Mouse (Mus musculus) forebrain, embryonic 15.5 days (tissue): ENCODE measurements around the gene Hpn. TPM values are rescaled to one million over a fixed set of nuclear protein-coding genes. Genes with fewer than 3 reads are reported as not detected.
A peak's percentile ranks its signal among the peaks of the same experiment; 100 is the strongest.

Experiments
- ATAC-seq: fragments of 200-750 bp; cut with Nextera tagmentation; replicated peaks from 2 replicates; pipeline ENCODE4 v1.8.0; 2017; ENCODE audit warnings: mild to moderate bottlenecking, moderate TSS enrichment, moderate library complexity
- H3K27ac ChIP-seq: fragments of 300-500 bp; sonication (generic); replicated peaks from 2 replicates; pipeline ENCODE4 v1.5.1; 2015; ENCODE audit warnings: mild to moderate bottlenecking, inconsistent platforms
- H3K27me3 ChIP-seq: fragments of 300-500 bp; sonication (generic); 2 replicates; pipeline ENCODE4 v1.6.1; 2015; ENCODE audit warnings: inconsistent platforms
- H3K36me3 ChIP-seq: fragments of 300-500 bp; sonication (generic); 2 replicates; pipeline ENCODE4 v1.6.1; 2015; ENCODE audit warnings: mild to moderate bottlenecking, inconsistent platforms
- H3K4me1 ChIP-seq: fragments of 300-500 bp; sonication (generic); 2 replicates; pipeline ENCODE4 v1.6.1; 2015; ENCODE audit warnings: inconsistent platforms
- H3K4me2 ChIP-seq: fragments of 300-500 bp; sonication (generic); replicated peaks from 2 replicates; pipeline ENCODE4 v1.6.1; 2015; ENCODE audit warnings: mild to moderate bottlenecking, inconsistent platforms
- H3K4me3 ChIP-seq: fragments of 300-500 bp; sonication (generic); 2 replicates; pipeline ENCODE4 v1.5.1; 2015; ENCODE audit warnings: mild to moderate bottlenecking, inconsistent platforms
- H3K9ac ChIP-seq: fragments of 300-500 bp; sonication (generic); replicated peaks from 2 replicates; pipeline ENCODE4 v1.6.1; 2015; ENCODE audit warnings: mild to moderate bottlenecking, inconsistent platforms
- H3K9me3 ChIP-seq: fragments of 300-500 bp; sonication (generic); 2 replicates; pipeline ENCODE4 v1.6.1; 2016; ENCODE audit warnings: inconsistent platforms
- WGBS: fragments of 180-500 bp; shearing (Covaris S2); methylation state at CpG from one replicate; pipeline ENCODE4 v1.1.7; 2015; ENCODE audit warnings: mixed read lengths; 5-methylcytosine and 5-hydroxymethylcytosine counted together
- polyA plus RNA-seq: library from polyadenylated mRNA; unstranded; fragments of >200 nt; fragmentation: Nextera tagmentation; extraction: Ambion mirVana; gene quantifications from 2 replicates; pipeline ENCODE4 v1.2.1, GENCODE M21; 2015

The Hpn gene
- polyA plus RNA-seq, 1 experiment from 2014 or later: 0.36 TPM

DNA sequence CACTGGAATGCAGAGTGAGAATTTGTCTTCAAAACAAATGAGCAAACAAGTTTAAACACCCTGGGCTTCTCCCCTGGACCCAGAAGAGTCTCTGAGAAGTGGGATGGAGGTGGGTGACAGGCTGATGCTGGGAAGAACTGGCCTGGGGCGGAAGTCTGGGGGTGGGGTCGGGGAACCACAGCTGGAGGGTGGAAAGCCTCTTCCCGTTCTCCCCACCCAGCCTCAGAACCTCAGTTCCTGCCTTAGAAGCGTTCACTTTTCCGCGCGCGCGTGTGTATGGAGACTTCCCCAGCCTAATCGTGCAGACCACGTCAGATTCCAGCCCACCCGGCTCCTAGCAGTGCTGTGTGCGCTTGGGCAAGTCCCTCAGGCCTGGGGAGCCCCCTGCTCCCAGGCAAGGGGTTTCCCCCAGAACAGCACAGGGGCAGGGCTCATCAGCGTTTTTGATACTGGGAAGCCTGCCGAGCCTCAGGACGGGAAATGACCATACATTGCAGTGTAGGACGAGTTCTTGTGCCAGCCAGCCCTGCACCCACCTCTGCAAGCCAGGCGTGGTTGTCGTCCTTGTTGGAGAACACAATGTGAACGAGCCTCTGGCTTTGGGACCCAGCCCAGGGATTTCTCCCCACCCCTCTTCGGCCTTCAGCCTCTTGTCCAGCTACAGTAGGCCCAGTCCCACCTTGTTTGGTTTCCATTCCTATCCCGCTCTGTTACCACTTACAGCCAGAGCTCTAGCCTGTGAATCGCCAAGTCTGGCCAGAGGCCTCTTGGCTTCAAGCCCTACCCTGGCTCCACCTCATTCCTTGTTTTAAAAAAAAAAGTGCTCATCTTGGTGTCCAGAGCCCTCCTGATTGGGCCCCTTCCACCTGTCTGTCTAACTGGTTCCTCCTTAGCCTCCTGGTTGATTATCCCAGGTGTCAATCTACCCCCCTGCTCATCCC lies 36.5 kb upstream of the Hpn start:
- Histone ChIP-seq H3K9ac (peak overlapping the region; percentile 98), H3K36me3 (no peaks in the 10 kb centered on the region), H3K27ac (peak overlapping the region; percentile 96), H3K27me3 (no peaks in the 10 kb centered on the region), H3K4me1 (peaks cover 34% of the 10 kb centered on the region), H3K9me3 (no peaks in the 10 kb centered on the region), H3K4me3 (peak overlapping the region; percentile 86), H3K4me2 (peak overlapping the region; percentile 60)
- peak; percentile 34 for ATAC-seq
- WGBS: 16% methylated on average over 23 of the region's 23 CpGs

DNA sequence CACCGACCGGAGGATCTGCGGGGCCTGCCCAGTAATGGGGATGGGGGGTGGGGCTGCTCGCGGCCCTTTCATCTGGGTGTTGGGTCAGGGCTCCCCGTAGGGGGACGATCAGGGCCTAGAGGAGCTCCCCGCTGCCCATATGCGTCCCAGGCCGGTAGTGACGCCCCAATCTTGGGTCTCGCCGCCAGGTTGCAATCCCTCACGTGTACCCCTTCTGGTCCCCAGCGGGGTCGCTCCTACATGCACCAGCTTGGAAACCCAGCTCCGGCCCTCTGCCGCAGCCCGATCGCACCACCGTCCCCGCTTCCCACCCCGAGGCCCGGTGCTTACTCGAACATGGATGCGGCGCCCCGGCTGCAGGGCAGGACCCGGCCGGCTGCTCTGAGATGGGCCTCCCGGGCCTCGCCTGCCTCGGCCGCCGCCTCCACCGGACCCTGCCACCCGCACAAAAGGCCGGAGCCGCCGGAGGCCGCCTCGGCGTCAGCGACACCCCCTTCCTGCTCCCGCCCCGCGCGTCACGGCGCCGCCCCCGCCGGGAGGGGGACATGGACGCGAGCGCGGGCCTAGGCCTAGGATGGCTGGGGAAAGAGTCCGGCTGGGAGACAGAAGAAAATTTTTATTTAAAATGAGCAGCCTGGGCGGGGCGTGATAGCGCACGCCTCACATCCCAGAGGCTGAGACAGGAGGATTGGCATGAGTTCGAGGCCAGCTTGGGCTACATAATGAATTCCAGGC lies 35.6 kb upstream of the Hpn start:
- no peaks in the 10 kb centered on the region for H3K36me3 ChIP-seq
- H3K9me3 ChIP-seq: no peaks in the 10 kb centered on the region
- peak overlapping the region; percentile 96 for H3K27ac ChIP-seq
- peak overlapping the region; percentile 60 for H3K4me2 ChIP-seq
- under 1% methylated on average over 61 of the region's 63 CpGs for WGBS
- H3K4me3 ChIP-seq: peak overlapping the region; percentile 86
- H3K9ac ChIP-seq: peak overlapping the region; percentile 98
- no peaks in the 10 kb centered on the region for H3K27me3 ChIP-seq
- ATAC-seq: peak; percentile 80
- H3K4me1 ChIP-seq: peaks cover 34% of the 10 kb centered on the region

DNA sequence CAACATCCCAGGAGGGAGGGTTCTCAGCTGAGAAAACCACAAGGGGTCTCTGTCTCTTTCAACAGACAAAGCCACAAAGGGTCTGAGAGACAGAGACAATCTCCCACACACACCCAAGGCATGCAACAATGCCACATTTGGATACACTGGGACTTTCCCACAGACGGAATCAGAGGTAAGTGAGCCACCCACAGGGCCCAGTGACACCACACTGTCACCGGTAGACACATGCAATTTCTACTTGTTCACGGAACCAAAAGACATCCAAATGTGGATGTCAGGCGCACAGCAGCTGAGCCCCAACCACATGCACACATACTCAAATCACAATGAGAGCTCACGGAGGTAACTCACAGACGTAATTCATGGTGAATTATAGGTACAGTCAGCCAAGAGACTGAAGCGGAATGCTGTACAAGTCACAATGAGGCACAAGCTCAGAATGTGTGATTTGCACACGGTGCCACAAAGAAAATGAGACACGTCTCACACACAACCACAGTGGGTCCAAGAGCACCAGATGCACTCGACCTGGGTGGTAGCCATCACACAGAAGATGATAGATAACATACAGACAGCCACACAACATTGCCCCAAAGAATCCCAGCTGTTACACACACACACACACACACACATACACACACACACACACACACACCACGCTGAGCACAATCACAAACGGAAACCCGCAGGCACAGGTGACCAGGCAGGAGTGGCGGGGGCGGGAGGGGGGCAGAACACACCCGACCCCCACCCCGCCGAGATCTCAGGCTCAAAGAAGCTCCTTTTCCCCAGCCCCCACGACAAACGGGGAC lies 34.9 kb upstream of the Hpn start:
- Histone ChIP-seq H3K27ac (peak overlapping the region; percentile 96), H3K4me1 (peaks cover 34% of the 10 kb centered on the region), H3K4me3 (peak overlapping the region; percentile 86), H3K9ac (peak overlapping the region; percentile 98), H3K27me3 (no peaks in the 10 kb centered on the region), H3K36me3 (no peaks in the 10 kb centered on the region), H3K9me3 (no peaks in the 10 kb centered on the region), H3K4me2 (peak overlapping the region; percentile 60)
- peak; percentile 12 for ATAC-seq
- under 1% methylated on average over 20 of the region's 20 CpGs for WGBS

DNA sequence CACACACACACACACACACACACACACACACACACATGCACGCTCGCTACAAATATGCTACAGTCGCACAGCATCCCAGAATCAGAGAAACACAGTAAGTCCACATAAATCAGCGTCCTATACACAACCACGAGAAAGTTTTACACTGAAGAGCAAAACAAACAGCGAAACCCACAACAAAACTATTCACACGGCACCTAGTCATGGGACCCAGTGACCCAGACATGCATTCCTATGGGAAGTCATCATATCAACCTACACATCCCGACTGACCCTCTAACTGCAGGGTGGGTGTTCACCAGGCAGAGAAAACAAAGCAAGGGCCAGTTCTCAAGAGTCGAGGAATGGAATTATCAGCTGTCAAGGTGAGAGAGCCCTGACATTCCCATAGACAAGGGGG lies 34.2 kb upstream of the Hpn start:
- no peaks in the 10 kb centered on the region for H3K9me3 ChIP-seq
- no peaks in the 10 kb centered on the region for H3K36me3 ChIP-seq
- peak overlapping the region; percentile 96 for H3K27ac ChIP-seq
- ATAC-seq: no peak
- peak overlapping the region; percentile 98 for H3K9ac ChIP-seq
- peak overlapping the region; percentile 60 for H3K4me2 ChIP-seq
- H3K27me3 ChIP-seq: no peaks in the 10 kb centered on the region
- peak overlapping the region; percentile 86 for H3K4me3 ChIP-seq
- H3K4me1 ChIP-seq: peaks cover 34% of the 10 kb centered on the region
- 21% methylated on average over 9 of the region's 9 CpGs for WGBS

DNA sequence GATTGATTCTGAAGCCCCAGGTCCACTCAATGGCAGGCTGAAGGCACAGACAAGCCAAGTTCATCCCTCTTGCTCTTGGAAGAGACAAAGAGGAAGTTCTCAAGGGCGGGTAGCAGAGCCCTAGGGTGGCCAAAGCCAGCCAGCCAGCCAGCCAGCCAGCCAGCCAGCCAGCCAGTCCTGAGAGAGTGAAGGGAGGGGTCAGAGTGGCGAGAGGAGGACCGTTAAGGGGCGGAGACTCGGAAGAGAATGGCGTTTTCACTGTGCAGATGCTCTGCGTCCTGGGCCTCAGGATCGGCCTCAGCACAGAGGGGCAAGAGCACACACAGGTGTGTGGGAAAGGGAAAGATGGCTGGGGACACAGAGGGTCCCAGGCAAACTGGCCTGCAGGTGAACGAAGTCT lies 33.7 kb upstream of the Hpn start:
- H3K4me3 ChIP-seq: peak overlapping the region; percentile 86
- WGBS: 4% methylated on average over 9 of the region's 9 CpGs
- no peaks in the 10 kb centered on the region; the same call in 1 of the 2 replicates for H3K36me3 ChIP-seq
- H3K9me3 ChIP-seq: no peaks in the 10 kb centered on the region
- peak overlapping the region; percentile 60 for H3K4me2 ChIP-seq
- H3K27me3 ChIP-seq: no peaks in the 10 kb centered on the region
- peak overlapping the region; percentile 98 for H3K9ac ChIP-seq
- H3K4me1 ChIP-seq: peaks cover 34% of the 10 kb centered on the region
- H3K27ac ChIP-seq: peak overlapping the region; percentile 96
- peak; percentile 13 for ATAC-seq

DNA sequence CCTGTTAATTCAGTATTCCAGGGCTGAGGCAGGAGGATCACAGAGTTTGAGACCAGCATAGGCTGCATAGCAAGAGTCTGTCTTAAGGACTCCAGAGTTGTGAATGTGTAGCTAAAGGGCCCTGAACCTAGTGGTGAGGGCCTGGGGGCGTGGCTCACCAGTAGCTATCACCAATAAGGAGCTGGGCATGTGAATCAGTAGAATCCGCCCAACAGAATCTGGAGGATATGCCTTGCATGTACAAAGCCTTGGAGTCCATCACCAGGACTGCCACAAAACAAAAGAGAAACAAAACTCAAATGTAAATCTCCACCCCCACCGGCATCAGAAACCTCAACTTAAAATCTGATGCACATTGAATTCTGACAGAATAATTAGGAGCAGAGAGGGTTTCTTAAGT lies 33.0 kb upstream of the Hpn start:
- no peaks in the 10 kb centered on the region for H3K27me3 ChIP-seq
- ATAC-seq: no peak
- peak overlapping the region; percentile 60 for H3K4me2 ChIP-seq
- peak overlapping the region; percentile 86 for H3K4me3 ChIP-seq
- peaks cover 6% of the 10 kb centered on the region for H3K36me3 ChIP-seq
- peak overlapping the region; percentile 96 for H3K27ac ChIP-seq
- peak overlapping the region; percentile 98 for H3K9ac ChIP-seq
- peaks cover 34% of the 10 kb centered on the region for H3K4me1 ChIP-seq
- H3K9me3 ChIP-seq: no peaks in the 10 kb centered on the region
- 49% methylated on average over 3 of the region's 3 CpGs for WGBS

DNA sequence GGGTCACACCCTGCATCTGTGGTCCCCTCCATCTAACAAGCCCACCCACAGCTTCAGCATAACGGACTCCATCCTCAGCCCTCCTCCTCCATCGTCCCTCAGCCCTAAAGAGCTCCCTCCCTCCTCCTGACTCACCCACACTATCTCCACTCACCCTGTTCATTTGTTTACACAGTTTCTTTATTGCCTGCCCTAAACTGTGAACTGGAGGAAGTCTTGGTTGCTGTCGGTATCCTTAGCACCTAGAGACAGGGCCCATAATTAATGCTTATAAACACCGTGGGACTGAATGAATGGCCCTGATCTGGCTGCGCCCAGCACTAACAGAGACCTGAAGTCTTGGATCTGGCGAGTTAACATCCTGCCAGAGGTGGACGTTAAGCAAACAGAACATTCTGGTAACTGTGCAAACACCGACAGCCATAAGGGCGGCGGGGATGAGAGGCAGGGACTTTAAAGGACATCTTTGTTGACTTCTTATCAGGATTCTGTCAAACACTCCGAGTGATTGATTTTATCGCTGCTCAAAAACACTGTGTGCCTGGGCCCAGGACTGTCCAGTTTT lies 30.6 kb upstream of the Hpn start:
- H3K9ac ChIP-seq: no peak overlapping the region
- H3K27me3 ChIP-seq: no peaks in the 10 kb centered on the region
- no peak for ATAC-seq
- no peaks in the 10 kb centered on the region for H3K9me3 ChIP-seq
- H3K4me2 ChIP-seq: no peak overlapping the region
- H3K4me1 ChIP-seq: peaks cover 25% of the 10 kb centered on the region
- no peak overlapping the region for H3K4me3 ChIP-seq
- no peak overlapping the region for H3K27ac ChIP-seq
- WGBS: 91% methylated on average over 12 of the region's 12 CpGs
- peaks cover 31% of the 10 kb centered on the region for H3K36me3 ChIP-seq

DNA sequence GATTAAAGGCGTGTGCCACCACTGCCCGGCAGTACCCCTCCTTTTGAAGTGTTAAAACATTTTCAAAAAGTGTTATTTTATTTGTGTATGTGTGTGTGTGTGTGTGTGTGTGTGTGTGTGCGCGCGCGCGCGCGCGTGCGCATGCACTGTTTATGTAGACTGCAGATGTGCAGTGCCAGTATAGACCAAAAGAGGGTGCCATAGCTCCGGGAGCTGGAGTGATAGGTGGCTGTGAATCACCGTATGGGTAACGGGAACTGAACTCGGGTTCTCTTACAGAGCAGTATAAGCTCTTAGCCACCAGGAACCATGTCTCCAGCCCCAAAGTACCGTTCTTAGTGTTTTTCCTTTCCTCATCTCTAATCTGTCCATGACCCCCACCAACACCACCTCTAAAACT lies 29.8 kb upstream of the Hpn start:
- Histone ChIP-seq H3K9ac (no peak overlapping the region), H3K36me3 (peaks cover 38% of the 10 kb centered on the region), H3K27ac (no peak overlapping the region), H3K27me3 (no peaks in the 10 kb centered on the region), H3K4me1 (peaks cover 25% of the 10 kb centered on the region), H3K4me2 (no peak overlapping the region), H3K9me3 (no peaks in the 10 kb centered on the region), H3K4me3 (no peak overlapping the region)
- WGBS: 97% methylated on average over 16 of the region's 16 CpGs
- no peak for ATAC-seq

DNA sequence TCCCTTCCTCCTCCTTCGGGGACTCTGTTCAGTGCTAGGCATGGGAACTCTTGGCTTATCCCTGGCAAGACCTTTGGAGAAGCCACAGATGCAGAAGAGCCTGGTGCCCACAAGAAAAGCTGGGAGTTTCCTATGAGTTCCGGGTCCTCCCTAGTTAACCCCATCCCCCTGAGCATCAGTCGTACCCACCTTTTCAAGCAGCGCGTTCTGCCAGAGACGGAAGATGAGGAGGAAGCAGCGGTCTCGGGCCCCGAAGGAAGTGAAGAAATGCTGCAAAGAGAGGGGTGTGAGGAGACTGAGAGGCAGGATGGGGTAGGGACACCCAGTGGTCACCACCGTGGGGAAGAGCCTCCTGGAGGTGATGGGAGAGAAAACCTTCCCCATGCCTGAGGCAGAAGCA lies 25.9 kb upstream of the Hpn start:
- H3K27me3 ChIP-seq: no peaks in the 10 kb centered on the region
- no peak for ATAC-seq
- peaks cover 78% of the 10 kb centered on the region for H3K36me3 ChIP-seq
- H3K4me2 ChIP-seq: no peak overlapping the region
- WGBS: 94% methylated on average over 10 of the region's 10 CpGs
- H3K27ac ChIP-seq: no peak overlapping the region
- no peaks in the 10 kb centered on the region for H3K4me1 ChIP-seq
- no peak overlapping the region for H3K4me3 ChIP-seq
- no peak overlapping the region for H3K9ac ChIP-seq
- H3K9me3 ChIP-seq: no peaks in the 10 kb centered on the region

DNA sequence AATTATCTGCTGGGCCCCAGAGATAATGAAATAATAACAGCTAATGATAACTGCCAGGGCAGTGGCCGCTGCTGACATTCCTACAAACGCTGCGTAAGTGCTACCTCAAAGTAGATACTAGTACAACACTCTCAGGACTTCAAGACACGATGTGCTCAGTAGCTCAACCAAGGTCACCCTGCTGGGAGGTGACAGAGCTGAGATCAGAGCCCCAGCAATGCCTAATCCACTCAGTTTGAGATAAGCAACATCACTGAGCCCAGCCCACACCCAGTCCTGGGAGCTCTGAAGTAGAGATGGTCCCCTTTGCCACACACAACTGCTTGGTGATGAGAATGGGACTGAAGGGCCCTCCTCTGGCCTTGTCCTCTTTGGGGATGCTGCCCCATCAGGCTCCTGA lies 25.2 kb upstream of the Hpn start:
- ATAC-seq: no peak

DNA sequence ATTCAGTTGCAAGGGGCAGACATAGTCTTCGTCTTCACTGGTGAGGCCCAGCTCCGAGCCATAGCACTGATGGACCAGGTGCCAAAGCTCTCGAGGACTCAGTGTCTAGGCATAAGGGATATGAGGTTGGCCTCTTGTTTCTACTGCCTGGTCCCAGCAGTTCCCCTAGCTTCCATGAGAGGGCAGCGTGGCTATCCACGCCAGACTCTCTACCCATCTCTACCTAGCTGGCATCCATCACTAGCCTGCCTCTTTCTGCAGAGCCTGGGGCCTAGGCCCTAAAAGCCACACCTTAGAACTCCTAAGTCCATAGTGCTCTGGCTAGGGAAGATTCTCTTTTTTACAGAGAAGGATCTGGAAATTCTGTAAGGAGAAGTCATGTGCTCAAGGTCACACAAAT lies 24.7 kb upstream of the Hpn start:
- H3K27me3 ChIP-seq: no peaks in the 10 kb centered on the region
- H3K9ac ChIP-seq: no peak overlapping the region
- no peak overlapping the region for H3K4me3 ChIP-seq
- no peak overlapping the region for H3K27ac ChIP-seq
- H3K9me3 ChIP-seq: no peaks in the 10 kb centered on the region
- H3K4me2 ChIP-seq: no peak overlapping the region
- peaks cover 90% of the 10 kb centered on the region for H3K36me3 ChIP-seq
- 75% methylated on average over 5 of the region's 5 CpGs for WGBS
- no peaks in the 10 kb centered on the region for H3K4me1 ChIP-seq
- no peak; the same call in 1 of the 2 replicates for ATAC-seq

More for the DNA sequence above, 25.2 kb upstream of the Hpn start:
- peaks cover 84% of the 10 kb centered on the region for H3K36me3 ChIP-seq
- H3K4me3 ChIP-seq: no peak overlapping the region
- no peak overlapping the region for H3K4me2 ChIP-seq
- no peaks in the 10 kb centered on the region for H3K27me3 ChIP-seq
- no peak overlapping the region for H3K9ac ChIP-seq
- H3K27ac ChIP-seq: no peak overlapping the region
- no peaks in the 10 kb centered on the region for H3K4me1 ChIP-seq
- WGBS: 93% methylated on average over 4 of the region's 4 CpGs
- H3K9me3 ChIP-seq: no peaks in the 10 kb centered on the region
